Mouse (Mus musculus): ENCODE results near the gene St8sia1. TPM values are rescaled to one million over a fixed set of nuclear protein-coding genes. Genes with fewer than 3 reads are reported as not detected.
A peak's percentile ranks its signal among the peaks of the same experiment; 100 is the strongest.

The St8sia1 gene
- polyA plus RNA-seq, 1 experiment, result 2.5 TPM

DNA sequence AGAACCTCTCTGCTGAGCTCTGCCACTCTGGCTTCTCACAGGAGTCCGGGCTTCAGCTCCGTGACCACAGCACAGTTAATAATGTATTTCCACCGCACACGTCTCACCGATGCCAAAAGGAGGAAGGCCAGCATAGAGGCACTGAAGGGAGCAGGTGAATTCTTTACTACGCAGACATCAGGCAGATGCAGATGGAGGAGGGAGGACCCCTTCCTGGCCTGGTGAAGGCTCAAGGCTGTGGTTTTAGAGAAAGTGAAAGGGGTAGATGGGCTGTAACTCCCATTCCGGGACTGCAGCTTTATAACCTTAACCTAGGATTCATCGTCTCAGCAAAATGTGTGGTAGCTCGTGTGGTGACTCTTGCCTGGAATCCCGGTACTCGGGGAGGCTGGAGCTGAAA is 13.9 kb downstream of the St8sia1 start:
- Histone ChIP-seq H3K4me1 (ENCODE audit: control insufficient read depth, insufficient read depth, low read length) (peaks cover 2% of the 10 kb centered on the region), H3K36me3 (ENCODE audit: control insufficient read depth, insufficient read depth, low read length) (no peaks in the 10 kb centered on the region), H3K4me3 (ENCODE audit: control insufficient read depth, low read depth, low read length) (peak overlapping the region; percentile 70), H3K27me3 (ENCODE audit: control insufficient read depth, insufficient read depth, low read length) (no peaks in the 10 kb centered on the region), H3K27ac (ENCODE audit: control insufficient read depth, insufficient read depth, low read depth, low read length) (peak overlapping the region; percentile 30; the same call in 1 of the 2 replicates)
- no peak for TF ChIP-seq CTCF (IDR thresholded peaks at IDR 0.05; ENCODE audit: control insufficient read depth, insufficient read depth, insufficient replicate concordance, low read depth, low read length)
- peak; percentile 50 for TF ChIP-seq POLR2A (IDR thresholded peaks at IDR 0.05; ENCODE audit: control insufficient read depth, low read depth, low read length)

DNA sequence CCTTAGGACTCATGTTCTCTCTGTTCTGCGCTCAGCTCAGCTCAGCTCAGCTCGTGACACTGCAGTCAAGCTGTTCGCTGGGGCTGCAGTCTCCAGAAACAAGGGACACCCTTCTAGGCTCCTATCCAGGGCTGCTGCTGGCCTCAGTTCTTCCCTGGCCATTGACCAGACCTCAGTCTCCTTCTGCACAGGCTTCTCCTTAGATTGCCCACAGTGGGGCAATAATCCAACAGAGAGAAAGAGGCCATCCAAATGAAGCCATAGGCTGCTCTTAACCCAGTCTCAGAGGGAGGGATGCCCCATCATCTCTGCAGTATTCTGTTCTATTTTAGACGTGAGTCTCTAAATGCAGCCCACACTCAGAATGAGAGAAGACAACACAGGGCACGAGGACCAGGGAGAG is 15.3 kb downstream of the St8sia1 start:
- H3K27ac ChIP-seq (ENCODE audit: control insufficient read depth, insufficient read depth, low read depth, low read length), result no peak overlapping the region
- H3K4me1 ChIP-seq (ENCODE audit: control insufficient read depth, insufficient read depth, low read length), result peaks cover 2% of the 10 kb centered on the region

GRCm38 (mm10) chr6:142947029-142947428 is 17.2 kb downstream of the St8sia1 start:
- TF ChIP-seq CTCF (IDR thresholded peaks at IDR 0.05; ENCODE audit: control insufficient read depth, insufficient read depth, insufficient replicate concordance, low read depth, low read length) (no peak), POLR2A (IDR thresholded peaks at IDR 0.05; ENCODE audit: control insufficient read depth, low read depth, low read length) (no peak)
- H3K27ac ChIP-seq (ENCODE audit: control insufficient read depth, insufficient read depth, low read depth, low read length), result no peak overlapping the region

More for the DNA sequence above, 15.3 kb downstream of the St8sia1 start:
- TF ChIP-seq CTCF (IDR thresholded peaks at IDR 0.05; ENCODE audit: control insufficient read depth, insufficient read depth, insufficient replicate concordance, low read depth, low read length) (no peak), POLR2A (IDR thresholded peaks at IDR 0.05; ENCODE audit: control insufficient read depth, low read depth, low read length) (no peak)
- no peaks in the 10 kb centered on the region for H3K27me3 ChIP-seq (ENCODE audit: control insufficient read depth, insufficient read depth, low read length)
- no peaks in the 10 kb centered on the region for H3K36me3 ChIP-seq (ENCODE audit: control insufficient read depth, insufficient read depth, low read length)
- H3K4me3 ChIP-seq (ENCODE audit: control insufficient read depth, low read depth, low read length), result peak overlapping the region; percentile 62

DNA sequence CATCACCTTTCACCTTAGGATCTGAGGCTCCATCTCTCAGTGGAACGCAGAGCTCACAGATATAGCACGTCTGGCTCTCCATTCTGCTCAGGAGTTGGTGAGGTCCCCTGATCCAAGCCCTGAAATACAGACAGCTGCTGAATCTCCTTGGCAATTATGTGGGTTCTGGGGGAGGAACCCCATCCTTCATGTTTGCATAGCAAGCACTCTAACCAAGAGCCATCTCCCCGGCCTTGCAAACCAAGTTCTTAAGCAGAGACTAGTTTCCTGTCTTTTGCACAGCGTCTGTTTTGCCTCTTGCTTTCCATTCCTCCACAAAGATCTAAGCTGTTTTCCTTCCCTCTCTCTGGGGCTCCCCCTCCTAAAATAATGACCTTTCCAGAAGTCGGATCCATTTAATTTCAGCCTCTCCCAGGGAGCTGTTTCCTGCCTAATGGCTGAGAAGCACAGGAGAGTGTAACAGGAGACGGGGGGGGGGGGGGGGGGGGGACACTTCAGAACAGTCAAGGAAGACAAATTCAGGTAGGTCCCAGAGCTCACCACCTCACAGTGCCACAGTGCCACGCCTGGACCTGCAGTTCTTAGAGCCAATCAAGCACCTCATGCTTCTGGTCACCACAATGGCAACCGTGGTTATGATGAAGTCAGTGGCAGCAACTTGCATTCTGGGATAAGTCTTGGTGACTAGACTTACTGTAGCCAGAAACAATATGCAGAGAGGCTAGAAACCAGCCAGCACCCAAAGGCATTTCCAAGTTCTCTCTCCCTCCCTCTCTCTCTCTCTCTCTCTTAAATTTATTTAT is 18.0 kb downstream of the St8sia1 start:
- H3K36me3 ChIP-seq (ENCODE audit: control insufficient read depth, insufficient read depth, low read length), result no peaks in the 10 kb centered on the region
- H3K27me3 ChIP-seq (ENCODE audit: control insufficient read depth, insufficient read depth, low read length), result no peaks in the 10 kb centered on the region
- H3K4me3 ChIP-seq (ENCODE audit: control insufficient read depth, low read depth, low read length), result no peak overlapping the region
- TF ChIP-seq CTCF (IDR thresholded peaks at IDR 0.05; ENCODE audit: control insufficient read depth, insufficient read depth, insufficient replicate concordance, low read depth, low read length) (no peak), POLR2A (IDR thresholded peaks at IDR 0.05; ENCODE audit: control insufficient read depth, low read depth, low read length) (no peak)
- no peak overlapping the region for H3K27ac ChIP-seq (ENCODE audit: control insufficient read depth, insufficient read depth, low read depth, low read length)
- peaks cover 2% of the 10 kb centered on the region for H3K4me1 ChIP-seq (ENCODE audit: control insufficient read depth, insufficient read depth, low read length)

More at GRCm38 (mm10) chr6:142947029-142947428, 17.2 kb downstream of the St8sia1 start:
- no peaks in the 10 kb centered on the region for H3K36me3 ChIP-seq (ENCODE audit: control insufficient read depth, insufficient read depth, low read length)
- H3K27me3 ChIP-seq (ENCODE audit: control insufficient read depth, insufficient read depth, low read length), result no peaks in the 10 kb centered on the region
- H3K4me1 ChIP-seq (ENCODE audit: control insufficient read depth, insufficient read depth, low read length), result peaks cover 2% of the 10 kb centered on the region
- H3K4me3 ChIP-seq (ENCODE audit: control insufficient read depth, low read depth, low read length), result no peak overlapping the region

- TF ChIP-seq CTCF (IDR thresholded peaks at IDR 0.05; ENCODE audit: control insufficient read depth, insufficient read depth, insufficient replicate concordance, low read depth, low read length) (no peak), POLR2A (IDR thresholded peaks at IDR 0.05; ENCODE audit: control insufficient read depth, low read depth, low read length) (no peak)
Observed at GRCm38 (mm10) chr6:142945461-142945860, 18.8 kb downstream of the St8sia1 start.

DNA sequence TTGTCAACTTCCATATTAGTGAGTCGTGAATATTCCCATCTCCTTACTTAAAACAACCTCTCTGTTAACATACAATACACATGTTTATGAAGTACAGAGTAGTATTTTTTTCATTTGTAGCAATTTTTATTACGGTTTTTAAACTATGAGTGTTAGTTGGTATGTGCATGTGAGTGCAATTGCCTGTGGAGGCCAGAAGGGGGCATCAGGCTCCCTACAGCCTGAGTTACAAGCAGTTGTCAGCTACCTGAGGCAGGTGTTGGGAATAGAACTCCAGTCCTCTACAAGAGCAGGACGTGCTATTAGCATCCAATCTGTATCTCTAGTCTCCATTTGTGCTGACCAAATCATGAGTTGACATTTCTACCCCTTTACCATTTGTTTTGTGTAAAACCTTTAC is 19.8 kb downstream of the St8sia1 start:
- H3K27me3 ChIP-seq (ENCODE audit: control insufficient read depth, insufficient read depth, low read length), result no peaks in the 10 kb centered on the region
- no peaks in the 10 kb centered on the region for H3K36me3 ChIP-seq (ENCODE audit: control insufficient read depth, insufficient read depth, low read length)
- H3K4me1 ChIP-seq (ENCODE audit: control insufficient read depth, insufficient read depth, low read length), result no peaks in the 10 kb centered on the region; the same call in 1 of the 2 replicates
- no peak overlapping the region for H3K27ac ChIP-seq (ENCODE audit: control insufficient read depth, insufficient read depth, low read depth, low read length)
- no peak overlapping the region for H3K4me3 ChIP-seq (ENCODE audit: control insufficient read depth, low read depth, low read length)
- TF ChIP-seq CTCF (IDR thresholded peaks at IDR 0.05; ENCODE audit: control insufficient read depth, insufficient read depth, insufficient replicate concordance, low read depth, low read length) (peak; percentile 37; the same call in 1 of the 2 replicates), POLR2A (IDR thresholded peaks at IDR 0.05; ENCODE audit: control insufficient read depth, low read depth, low read length) (no peak)

More at GRCm38 (mm10) chr6:142945461-142945860, 18.8 kb downstream of the St8sia1 start:
- Histone ChIP-seq H3K27me3 (ENCODE audit: control insufficient read depth, insufficient read depth, low read length) (no peaks in the 10 kb centered on the region), H3K27ac (ENCODE audit: control insufficient read depth, insufficient read depth, low read depth, low read length) (no peak overlapping the region), H3K4me3 (ENCODE audit: control insufficient read depth, low read depth, low read length) (no peak overlapping the region), H3K36me3 (ENCODE audit: control insufficient read depth, insufficient read depth, low read length) (no peaks in the 10 kb centered on the region), H3K4me1 (ENCODE audit: control insufficient read depth, insufficient read depth, low read length) (peaks cover under 1% of the 10 kb centered on the region)

- TF ChIP-seq CTCF (IDR thresholded peaks at IDR 0.05; ENCODE audit: control insufficient read depth, insufficient read depth, insufficient replicate concordance, low read depth, low read length) (no peak), POLR2A (IDR thresholded peaks at IDR 0.05; ENCODE audit: control insufficient read depth, low read depth, low read length) (no peak)
- Histone ChIP-seq H3K27ac (ENCODE audit: control insufficient read depth, insufficient read depth, low read depth, low read length) (no peak overlapping the region), H3K4me3 (ENCODE audit: control insufficient read depth, low read depth, low read length) (no peak overlapping the region), H3K36me3 (ENCODE audit: control insufficient read depth, insufficient read depth, low read length) (no peaks in the 10 kb centered on the region), H3K4me1 (ENCODE audit: control insufficient read depth, insufficient read depth, low read length) (no peaks in the 10 kb centered on the region; the same call in 1 of the 2 replicates), H3K27me3 (ENCODE audit: control insufficient read depth, insufficient read depth, low read length) (no peaks in the 10 kb centered on the region)
Observed at GRCm38 (mm10) chr6:142943419-142943818, 20.8 kb downstream of the St8sia1 start.
